Mouse (Mus musculus): Measurements from ENCODE around the gene Hnrnph3. TPM values are rescaled to one million over a fixed set of nuclear protein-coding genes. Genes with fewer than 3 reads are reported as not detected.

Gene Hnrnph3
- polyA plus RNA-seq, 1 experiment from 2014 or later = 108 TPM

DNA sequence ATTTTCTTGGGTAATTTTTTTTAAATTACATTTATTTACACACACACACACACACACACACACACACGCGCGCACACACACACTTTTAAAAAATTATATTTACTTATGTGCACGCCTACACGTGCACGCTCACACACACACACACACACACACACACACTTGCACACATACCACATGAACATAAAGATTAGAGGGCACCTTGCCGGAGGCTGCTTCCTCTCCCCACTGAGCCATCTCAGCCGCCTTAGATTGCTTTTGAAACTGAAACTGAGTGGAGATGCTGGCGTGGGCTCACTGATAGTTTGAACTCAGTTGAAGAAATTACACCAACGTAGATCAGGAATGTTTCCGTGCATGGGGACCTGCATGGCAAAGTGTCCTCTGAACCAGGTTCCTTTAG lies 39.9 kb downstream of the Hnrnph3 start:
- Histone ChIP-seq H3K36me3 (ENCODE audit: control insufficient read depth, insufficient read depth, low read length) (peaks cover under 1% of the 10 kb centered on the region), H3K27me3 (ENCODE audit: control insufficient read depth, insufficient read depth, low read depth, low read length) (no peaks in the 10 kb centered on the region), H3K9ac (ENCODE audit: low read length) (no peak overlapping the region), H3K9me3 (ENCODE audit: control insufficient read depth, low read length) (no peaks in the 10 kb centered on the region), H3K4me3 (ENCODE audit: low read length) (no peak overlapping the region), H3K4me1 (replicated peaks; ENCODE audit: control insufficient read depth, insufficient read depth, low read length) (peaks cover 7% of the 10 kb centered on the region; the same call in 1 of the 2 replicates), H3K27ac (ENCODE audit: low read length) (no peak overlapping the region), H3K4me2 (ENCODE audit: low read depth, low read length) (no peak overlapping the region)
- WGBS = 89% methylated on average over 11 of the region's 11 CpGs
- ATAC-seq (ENCODE audit: low read depth) = no peak

DNA sequence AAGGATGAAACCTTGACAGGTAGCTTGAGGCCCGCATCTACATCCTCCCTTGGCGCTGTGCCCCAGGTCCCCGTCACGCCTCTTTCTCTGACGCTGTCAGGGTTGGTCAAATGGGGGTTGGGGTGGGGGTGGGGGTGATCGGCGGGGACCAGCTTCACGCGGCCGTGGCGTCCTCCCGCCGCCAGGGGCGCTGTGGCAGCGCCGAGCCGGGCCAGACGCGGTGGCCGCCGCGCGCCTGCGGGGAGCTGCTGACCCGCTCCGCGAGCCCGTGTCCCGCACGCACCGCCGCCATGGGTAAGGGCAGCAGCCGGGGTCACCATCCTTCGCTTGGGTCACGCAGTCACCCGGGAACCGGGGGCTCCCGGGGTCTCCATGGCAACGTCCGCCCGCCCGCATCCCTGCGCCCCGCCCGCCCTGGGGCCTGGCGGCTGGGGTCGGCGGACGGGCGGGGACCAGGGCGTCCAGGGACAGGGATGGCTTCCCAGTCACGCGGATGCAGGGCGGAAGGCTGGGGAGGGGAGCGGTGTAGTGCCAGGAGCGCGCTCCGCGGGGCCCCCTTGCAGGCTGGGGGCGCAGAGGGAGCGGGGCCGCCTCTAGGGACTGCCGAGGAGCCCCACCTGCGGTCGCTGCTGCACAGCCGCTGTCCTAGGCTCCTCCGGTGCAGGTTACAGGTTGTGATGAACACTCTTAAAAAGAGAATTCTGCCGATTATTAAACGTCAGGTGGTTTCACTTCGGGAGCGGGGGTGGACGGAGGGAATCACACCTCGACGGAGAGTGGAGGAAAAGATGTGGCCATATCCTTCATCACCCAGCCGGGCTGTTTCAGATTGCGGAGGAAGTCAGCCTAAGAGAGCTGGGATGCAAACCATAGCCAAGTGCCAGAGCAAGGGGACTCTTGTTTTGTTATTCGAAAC lies 43.7 kb downstream of the Hnrnph3 start, which contains the start of gene Rufy2:
Gene Rufy2 (plus strand): TSS at position 185 of the 916 bp plus-strand sequence.
- peaks cover 7% of the 10 kb centered on the region; the same call in 1 of the 2 replicates for H3K4me1 ChIP-seq (replicated peaks; ENCODE audit: control insufficient read depth, insufficient read depth, low read length)
- peak; percentile 92 for ATAC-seq (ENCODE audit: low read depth)
- H3K4me2 ChIP-seq (ENCODE audit: low read depth, low read length) = peak within 1 kb of the TSS; percentile 74
- WGBS = under 1% methylated on average over 74 of the region's 77 CpGs
- H3K9ac ChIP-seq (ENCODE audit: low read length) = peak within 1 kb of the TSS; percentile 91
- peak within 1 kb of the TSS; percentile 33; the same call in 1 of the 2 replicates for H3K27ac ChIP-seq (ENCODE audit: low read length)
- H3K27me3 ChIP-seq (ENCODE audit: control insufficient read depth, insufficient read depth, low read depth, low read length) = no peaks in the 10 kb centered on the region
- no peaks in the 10 kb centered on the region for H3K36me3 ChIP-seq (ENCODE audit: control insufficient read depth, insufficient read depth, low read length)
- H3K4me3 ChIP-seq (ENCODE audit: low read length) = peak within 1 kb of the TSS; percentile 91
- H3K9me3 ChIP-seq (ENCODE audit: control insufficient read depth, low read length) = no peaks in the 10 kb centered on the region

GRCm38 (mm10) chr10:62979667-62980038 lies 44.4 kb downstream of the Hnrnph3 start:
- Histone ChIP-seq H3K4me3 (ENCODE audit: low read length) (peak overlapping the region; percentile 91), H3K27me3 (ENCODE audit: control insufficient read depth, insufficient read depth, low read depth, low read length) (no peaks in the 10 kb centered on the region), H3K4me2 (ENCODE audit: low read depth, low read length) (peak overlapping the region; percentile 74), H3K9ac (ENCODE audit: low read length) (peak overlapping the region; percentile 91), H3K9me3 (ENCODE audit: control insufficient read depth, low read length) (no peaks in the 10 kb centered on the region), H3K36me3 (ENCODE audit: control insufficient read depth, insufficient read depth, low read length) (no peaks in the 10 kb centered on the region), H3K27ac (ENCODE audit: low read length) (no peak overlapping the region), H3K4me1 (replicated peaks; ENCODE audit: control insufficient read depth, insufficient read depth, low read length) (peaks cover 7% of the 10 kb centered on the region; the same call in 1 of the 2 replicates)
- ATAC-seq (ENCODE audit: low read depth) = no peak
- 9% methylated on average over 10 of the region's 10 CpGs for WGBS

GRCm38 (mm10) chr10:62971821-62972220 lies 52.2 kb downstream of the Hnrnph3 start:
- no peak overlapping the region for H3K4me3 ChIP-seq (ENCODE audit: low read length)
- no peak for ATAC-seq (ENCODE audit: low read depth)
- H3K4me1 ChIP-seq (replicated peaks; ENCODE audit: control insufficient read depth, insufficient read depth, low read length) = no peaks in the 10 kb centered on the region
- H3K9me3 ChIP-seq (ENCODE audit: control insufficient read depth, low read length) = no peaks in the 10 kb centered on the region
- no peak overlapping the region for H3K4me2 ChIP-seq (ENCODE audit: low read depth, low read length)
- H3K36me3 ChIP-seq (ENCODE audit: control insufficient read depth, insufficient read depth, low read length) = peaks cover 14% of the 10 kb centered on the region
- WGBS = 75% methylated on average over 16 of the region's 16 CpGs
- H3K27me3 ChIP-seq (ENCODE audit: control insufficient read depth, insufficient read depth, low read depth, low read length) = no peaks in the 10 kb centered on the region
- no peak overlapping the region for H3K27ac ChIP-seq (ENCODE audit: low read length)
- H3K9ac ChIP-seq (ENCODE audit: low read length) = no peak overlapping the region

DNA sequence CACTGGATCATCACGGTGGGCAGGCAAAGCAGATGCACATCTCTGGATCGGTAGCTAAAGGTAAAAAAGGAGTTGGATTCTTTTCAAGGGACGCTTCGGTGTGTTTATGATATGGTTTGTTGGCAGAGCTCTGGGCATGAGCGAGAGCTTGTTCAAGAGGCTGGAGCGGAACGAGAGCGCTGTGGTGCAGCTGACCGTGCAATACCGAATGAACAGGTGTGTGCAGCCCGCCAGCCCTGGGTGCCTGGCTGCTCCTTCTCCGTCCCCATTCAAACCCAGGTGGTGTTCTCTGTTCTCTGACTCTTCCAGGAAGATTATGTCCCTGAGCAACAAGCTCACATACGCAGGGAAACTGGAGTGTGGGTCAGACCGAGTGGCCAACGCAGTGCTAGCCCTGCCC lies 57.7 kb downstream of the Hnrnph3 start:
- no peak for ATAC-seq (ENCODE audit: low read depth)

DNA sequence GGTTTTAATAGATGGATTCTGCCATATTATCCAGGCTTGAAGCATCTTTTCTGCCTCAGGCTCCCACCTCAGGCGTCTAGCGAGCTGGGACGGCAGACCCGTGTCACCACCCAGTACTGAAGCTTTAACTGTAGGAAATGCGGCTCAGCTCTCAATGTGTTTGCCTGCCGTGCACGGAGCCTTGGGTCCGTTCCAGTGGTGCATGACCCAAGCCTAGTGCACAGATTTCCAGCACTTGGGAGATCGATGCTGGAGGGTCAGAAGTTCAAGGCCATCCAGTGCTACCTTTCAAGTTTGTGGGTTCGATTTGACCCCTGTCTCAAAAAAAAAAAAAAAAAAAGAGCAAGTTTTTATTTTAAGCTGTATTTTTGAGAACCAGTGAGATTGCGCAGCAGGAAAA lies 58.2 kb downstream of the Hnrnph3 start:
- Histone ChIP-seq H3K4me3 (ENCODE audit: low read length) (no peak overlapping the region), H3K27me3 (ENCODE audit: control insufficient read depth, insufficient read depth, low read depth, low read length) (no peaks in the 10 kb centered on the region), H3K36me3 (ENCODE audit: control insufficient read depth, insufficient read depth, low read length) (peaks cover 49% of the 10 kb centered on the region), H3K4me1 (replicated peaks; ENCODE audit: control insufficient read depth, insufficient read depth, low read length) (no peaks in the 10 kb centered on the region), H3K9me3 (ENCODE audit: control insufficient read depth, low read length) (no peaks in the 10 kb centered on the region), H3K4me2 (ENCODE audit: low read depth, low read length) (no peak overlapping the region), H3K9ac (ENCODE audit: low read length) (no peak overlapping the region), H3K27ac (ENCODE audit: low read length) (no peak overlapping the region)
- WGBS = 94% methylated on average over 11 of the region's 11 CpGs
- ATAC-seq (ENCODE audit: low read depth) = no peak

More for the DNA sequence above, 57.7 kb downstream of the Hnrnph3 start:
- no peak overlapping the region for H3K9ac ChIP-seq (ENCODE audit: low read length)
- H3K4me2 ChIP-seq (ENCODE audit: low read depth, low read length) = no peak overlapping the region
- WGBS = 87% methylated on average over 15 of the region's 15 CpGs
- no peaks in the 10 kb centered on the region for H3K4me1 ChIP-seq (replicated peaks; ENCODE audit: control insufficient read depth, insufficient read depth, low read length)
- peaks cover 44% of the 10 kb centered on the region for H3K36me3 ChIP-seq (ENCODE audit: control insufficient read depth, insufficient read depth, low read length)
- no peaks in the 10 kb centered on the region for H3K9me3 ChIP-seq (ENCODE audit: control insufficient read depth, low read length)
- H3K27ac ChIP-seq (ENCODE audit: low read length) = no peak overlapping the region
- no peak overlapping the region for H3K4me3 ChIP-seq (ENCODE audit: low read length)
- no peaks in the 10 kb centered on the region for H3K27me3 ChIP-seq (ENCODE audit: control insufficient read depth, insufficient read depth, low read depth, low read length)

Other genes starting within 250 kb of the Hnrnph3 start
- 125 and 130 TPM in 2 replicates for gene Ccar1, start 231.9 kb downstream of the Hnrnph3 start, polyA plus RNA-seq (2015; fragmentation: Nextera tagmentation; extraction: Ambion mirVana)
- 21.5 and 27.0 TPM in 2 replicates for gene Tet1, start 115.2 kb downstream of the Hnrnph3 start, polyA plus RNA-seq (2015; fragmentation: Nextera tagmentation; extraction: Ambion mirVana)
- gene Slc25a16, start 103.6 kb downstream of the Hnrnph3 start, polyA plus RNA-seq (2015; fragmentation: Nextera tagmentation; extraction: Ambion mirVana) = 15.7 and 16.3 TPM in 2 replicates
- 17.5 and 18.0 TPM in 2 replicates for gene Dna2, start 77.2 kb downstream of the Hnrnph3 start, polyA plus RNA-seq (2015; fragmentation: Nextera tagmentation; extraction: Ambion mirVana)
- 16.5 and 18.3 TPM in 2 replicates for gene Rufy2, start 44.0 kb downstream of the Hnrnph3 start, polyA plus RNA-seq (2015; fragmentation: Nextera tagmentation; extraction: Ambion mirVana)
- gene Pbld2, start 98 bp upstream of the Hnrnph3 start, polyA plus RNA-seq (2015; fragmentation: Nextera tagmentation; extraction: Ambion mirVana) = 2.8 and 3.7 TPM in 2 replicates
- gene Pbld1, start 35.9 kb upstream of the Hnrnph3 start, polyA plus RNA-seq (2015; fragmentation: Nextera tagmentation; extraction: Ambion mirVana) = 1.1 TPM in 2 replicates
- not detected in 2 replicates for gene Atoh7, start 75.4 kb upstream of the Hnrnph3 start, polyA plus RNA-seq (2015; fragmentation: Nextera tagmentation; extraction: Ambion mirVana)
- 0.55 and 0.78 TPM in 2 replicates for gene Mypn, start 179.7 kb upstream of the Hnrnph3 start, polyA plus RNA-seq (2015; fragmentation: Nextera tagmentation; extraction: Ambion mirVana)
- 37.6 and 40.9 TPM in 2 replicates for gene Herc4, start 219.6 kb upstream of the Hnrnph3 start, polyA plus RNA-seq (2015; fragmentation: Nextera tagmentation; extraction: Ambion mirVana)